Mouse (Mus musculus): ENCODE data around the gene Ovol1. TPM values are rescaled to one million over a fixed set of nuclear protein-coding genes. Genes with fewer than 3 reads are reported as not detected.
A peak's percentile ranks its signal among the peaks of the same experiment; 100 is the strongest.

The Ovol1 gene
- polyA plus RNA-seq, 1 experiment, result not detected

DNA sequence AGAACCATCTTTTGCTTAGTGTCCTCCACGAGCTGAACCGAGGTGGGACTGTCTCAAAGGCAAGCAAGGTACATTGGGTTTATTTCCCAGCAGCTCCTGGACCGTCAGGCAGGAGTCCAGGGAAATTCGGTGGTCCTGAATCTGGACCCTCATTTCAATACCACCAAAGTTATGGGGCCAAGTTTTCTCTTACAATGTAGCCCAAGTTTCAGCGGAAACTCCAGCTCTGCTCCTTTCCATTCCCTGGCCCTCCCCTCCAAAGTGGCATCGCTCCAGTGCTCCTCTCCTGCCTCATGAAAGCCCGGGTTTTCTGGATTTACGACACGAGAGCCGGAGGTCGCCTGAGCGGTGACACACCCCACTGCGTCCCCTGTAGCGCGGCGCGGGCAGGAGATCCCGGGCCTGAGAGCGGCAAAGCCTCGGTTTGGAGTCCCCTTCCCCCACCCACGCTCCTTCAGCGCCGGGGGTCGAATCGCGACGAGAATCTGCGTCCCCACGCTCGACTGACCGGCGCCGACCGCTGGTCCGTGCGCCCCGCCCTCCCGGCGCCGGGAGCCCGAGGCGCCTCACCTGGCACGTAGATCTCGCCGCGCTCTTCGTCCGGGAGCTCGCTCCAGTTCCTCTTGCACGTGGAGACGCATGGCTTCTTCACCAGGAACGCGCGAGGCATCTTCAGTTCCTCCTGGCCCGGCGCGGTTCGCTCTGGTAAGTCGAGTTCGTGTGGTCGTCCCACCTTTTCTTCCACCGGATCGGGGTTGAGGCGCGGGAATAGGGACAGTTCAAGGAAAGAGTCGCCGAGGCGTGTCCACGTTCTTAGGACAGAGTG is 602 bp downstream of the Ovol1 start:
- Histone ChIP-seq H3K4me1 (peaks cover 56% of the 10 kb centered on the region), H3K4me3 (replicated peaks) (peak overlapping the region; percentile 86), H3K27me3 (replicated peaks) (peaks cover 99% of the 10 kb centered on the region), H3K36me3 (replicated peaks; ENCODE audit: low read length) (no peaks in the 10 kb centered on the region), H3K9me3 (no peaks in the 10 kb centered on the region)
- no peak for TF ChIP-seq GATA1 (IDR thresholded peaks at IDR 0.05; ENCODE audit: borderline replicate concordance, low read length)
- no peak for TF ChIP-seq FLI1 (IDR thresholded peaks at IDR 0.05; ENCODE audit: low read length)

DNA sequence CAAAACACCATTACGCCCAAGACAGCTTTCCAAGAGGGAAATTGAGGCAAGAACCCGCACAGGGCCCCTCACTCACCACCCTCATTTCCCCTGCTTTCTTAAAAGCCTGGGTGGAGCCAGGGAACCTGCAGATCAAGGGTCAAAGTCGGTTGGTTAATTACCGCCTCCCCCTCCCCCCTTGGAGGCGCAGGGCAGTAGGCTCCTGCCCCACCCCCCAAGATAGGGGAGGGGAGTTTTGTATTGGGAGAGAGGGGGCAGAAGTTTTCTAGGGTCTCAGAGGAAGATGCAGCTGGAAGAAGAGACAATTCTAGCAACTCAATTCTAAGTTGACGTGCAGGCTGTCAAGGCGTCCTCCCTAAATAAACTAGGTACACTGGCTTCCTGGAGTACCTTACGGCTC is 1.2 kb downstream of the Ovol1 start:
- Histone ChIP-seq H3K4me3 (replicated peaks) (no peak overlapping the region), H3K4me1 (peaks cover 52% of the 10 kb centered on the region), H3K9me3 (no peaks in the 10 kb centered on the region), H3K36me3 (replicated peaks; ENCODE audit: low read length) (no peaks in the 10 kb centered on the region), H3K27me3 (replicated peaks) (peaks cover 95% of the 10 kb centered on the region)
- TF ChIP-seq GATA1 (IDR thresholded peaks at IDR 0.05; ENCODE audit: borderline replicate concordance, low read length) (no peak), FLI1 (IDR thresholded peaks at IDR 0.05; ENCODE audit: low read length) (no peak)

DNA sequence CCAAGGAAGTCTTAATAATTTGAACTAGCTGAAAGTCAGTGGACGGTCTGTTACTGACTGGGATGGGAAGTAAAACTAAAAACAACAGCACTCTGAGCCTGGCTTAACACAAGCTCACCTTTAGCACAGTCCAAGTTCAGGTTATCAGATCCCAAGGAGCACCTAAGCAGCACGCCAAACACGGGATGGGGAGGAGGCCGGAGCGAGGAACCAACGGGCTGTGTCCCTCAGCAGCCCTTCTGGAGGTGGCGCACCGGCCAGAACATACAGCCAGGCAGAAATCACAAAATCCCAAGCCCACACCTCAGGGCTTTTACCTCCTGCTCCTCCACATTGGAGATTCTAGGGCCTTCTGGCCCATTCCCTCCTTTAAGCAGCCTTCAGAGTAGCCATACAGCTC is 1.7 kb downstream of the Ovol1 start:
- H3K36me3 ChIP-seq (replicated peaks; ENCODE audit: low read length), result no peaks in the 10 kb centered on the region
- no peak for TF ChIP-seq GATA1 (IDR thresholded peaks at IDR 0.05; ENCODE audit: borderline replicate concordance, low read length)
- TF ChIP-seq FLI1 (IDR thresholded peaks at IDR 0.05; ENCODE audit: low read length), result no peak
- H3K4me3 ChIP-seq (replicated peaks), result no peak overlapping the region
- H3K4me1 ChIP-seq, result peaks cover 50% of the 10 kb centered on the region
- H3K9me3 ChIP-seq, result no peaks in the 10 kb centered on the region
- H3K27me3 ChIP-seq (replicated peaks), result peaks cover 95% of the 10 kb centered on the region

DNA sequence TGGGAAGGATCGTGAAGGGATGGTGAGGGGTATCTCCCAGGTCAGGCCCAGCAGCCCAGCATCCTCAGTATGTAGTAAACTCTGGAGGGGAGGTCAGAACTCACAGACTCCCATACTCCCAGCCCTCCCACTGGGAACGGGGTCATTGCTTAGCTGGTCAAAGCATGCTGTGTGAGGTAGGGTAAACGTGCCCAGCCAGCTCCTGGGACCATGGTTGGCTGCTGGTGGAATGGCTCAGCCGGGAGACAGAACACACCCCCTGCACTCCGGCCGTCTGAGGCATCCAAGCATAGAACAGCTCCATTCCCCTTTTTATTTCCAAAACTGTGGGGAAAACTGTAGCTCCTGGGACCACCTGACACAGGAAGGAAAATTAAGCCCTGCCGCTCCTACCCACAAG is 2.3 kb downstream of the Ovol1 start:
- TF ChIP-seq GATA1 (IDR thresholded peaks at IDR 0.05; ENCODE audit: borderline replicate concordance, low read length) (no peak), FLI1 (IDR thresholded peaks at IDR 0.05; ENCODE audit: low read length) (no peak)
- no peaks in the 10 kb centered on the region for H3K9me3 ChIP-seq
- no peaks in the 10 kb centered on the region for H3K36me3 ChIP-seq (replicated peaks; ENCODE audit: low read length)
- H3K4me1 ChIP-seq, result peaks cover 50% of the 10 kb centered on the region
- H3K4me3 ChIP-seq (replicated peaks), result no peak overlapping the region
- H3K27me3 ChIP-seq (replicated peaks), result peaks cover 95% of the 10 kb centered on the region

DNA sequence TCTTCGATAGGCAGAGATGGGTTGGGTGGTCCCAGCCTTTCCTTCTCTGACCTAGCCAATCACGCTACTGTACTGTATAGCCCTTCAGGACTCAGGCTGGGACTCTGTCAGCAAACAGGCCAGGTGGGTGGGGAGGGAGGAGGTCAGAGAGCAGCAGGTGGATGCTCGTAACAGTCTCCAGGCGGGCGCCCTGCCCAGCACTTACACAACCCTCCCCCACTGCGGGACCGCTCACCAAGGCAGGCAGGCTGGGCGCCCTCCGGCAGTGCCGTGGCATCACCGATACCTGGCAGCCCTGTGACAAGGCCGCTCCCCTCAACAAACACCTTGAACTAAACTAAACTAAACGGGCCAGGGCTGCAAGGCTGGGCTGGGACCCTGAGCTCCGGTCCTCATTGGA is 6.2 kb downstream of the Ovol1 start:
- TF ChIP-seq GATA1 (IDR thresholded peaks at IDR 0.05; ENCODE audit: borderline replicate concordance, low read length) (no peak), FLI1 (IDR thresholded peaks at IDR 0.05; ENCODE audit: low read length) (no peak)
- Histone ChIP-seq H3K27me3 (replicated peaks) (peaks cover 81% of the 10 kb centered on the region), H3K36me3 (replicated peaks; ENCODE audit: low read length) (peaks cover 19% of the 10 kb centered on the region), H3K9me3 (no peaks in the 10 kb centered on the region), H3K4me3 (replicated peaks) (no peak overlapping the region), H3K4me1 (peaks cover 29% of the 10 kb centered on the region; the same call in 1 of the 2 replicates)

DNA sequence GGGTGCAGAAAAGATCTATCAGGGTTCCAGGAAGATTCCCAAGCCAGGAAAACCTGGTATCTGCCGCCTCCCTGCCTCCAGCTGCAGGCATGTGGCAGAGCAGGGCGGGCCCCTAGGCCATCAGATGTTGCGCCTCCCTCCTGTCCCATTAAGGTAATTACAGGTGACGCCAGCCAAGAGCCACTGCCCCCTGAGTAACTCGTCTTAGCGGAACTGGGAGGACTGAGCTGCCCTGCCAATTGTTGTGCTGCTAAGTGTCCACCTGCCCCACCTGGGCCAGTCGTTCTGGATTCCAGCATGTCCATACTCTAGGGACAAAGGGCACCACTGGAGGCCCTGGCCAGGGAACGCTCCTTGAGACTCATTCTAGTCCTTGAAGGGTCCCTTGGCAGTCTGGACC is 6.6 kb downstream of the Ovol1 start:
- Histone ChIP-seq H3K27me3 (replicated peaks) (peaks cover 80% of the 10 kb centered on the region), H3K9me3 (no peaks in the 10 kb centered on the region), H3K36me3 (replicated peaks; ENCODE audit: low read length) (peaks cover 19% of the 10 kb centered on the region), H3K4me3 (replicated peaks) (no peak overlapping the region), H3K4me1 (peaks cover 29% of the 10 kb centered on the region; the same call in 1 of the 2 replicates)
- TF ChIP-seq FLI1 (IDR thresholded peaks at IDR 0.05; ENCODE audit: low read length), result no peak

DNA sequence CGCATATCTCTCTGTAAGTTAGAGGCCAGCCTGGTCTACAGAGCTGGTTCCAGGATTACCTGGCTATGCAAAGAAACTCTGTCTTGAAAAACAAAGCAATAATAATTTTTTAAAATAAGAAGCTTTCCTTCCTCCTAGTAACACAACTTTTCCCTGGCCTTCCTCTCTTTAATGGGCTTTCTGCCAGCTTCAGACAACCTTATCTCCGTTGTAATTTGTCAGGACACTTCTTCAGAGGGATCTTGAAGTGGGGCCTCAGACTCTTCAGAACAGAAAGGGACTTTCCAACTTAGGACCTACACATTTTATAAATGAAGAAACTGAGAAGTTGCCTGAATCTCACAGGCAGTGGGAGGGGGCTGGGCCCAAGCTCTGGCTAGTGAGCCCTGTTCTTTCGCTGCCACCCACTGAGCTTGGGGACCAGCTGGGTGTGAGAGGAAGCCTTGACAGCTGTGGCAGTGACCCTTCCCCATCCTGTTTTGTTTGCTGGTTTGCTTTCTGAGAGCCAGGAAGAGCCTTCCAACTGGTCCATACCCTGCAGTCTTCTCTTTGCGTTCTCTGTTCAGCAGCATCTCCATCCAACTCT is 12.9 kb downstream of the Ovol1 start:
- Histone ChIP-seq H3K27me3 (replicated peaks) (peaks cover 53% of the 10 kb centered on the region), H3K4me1 (peaks cover 7% of the 10 kb centered on the region), H3K36me3 (replicated peaks; ENCODE audit: low read length) (peaks cover 19% of the 10 kb centered on the region), H3K4me3 (replicated peaks) (no peak overlapping the region), H3K9me3 (no peaks in the 10 kb centered on the region)
- TF ChIP-seq FLI1 (IDR thresholded peaks at IDR 0.05; ENCODE audit: low read length), result no peak

DNA sequence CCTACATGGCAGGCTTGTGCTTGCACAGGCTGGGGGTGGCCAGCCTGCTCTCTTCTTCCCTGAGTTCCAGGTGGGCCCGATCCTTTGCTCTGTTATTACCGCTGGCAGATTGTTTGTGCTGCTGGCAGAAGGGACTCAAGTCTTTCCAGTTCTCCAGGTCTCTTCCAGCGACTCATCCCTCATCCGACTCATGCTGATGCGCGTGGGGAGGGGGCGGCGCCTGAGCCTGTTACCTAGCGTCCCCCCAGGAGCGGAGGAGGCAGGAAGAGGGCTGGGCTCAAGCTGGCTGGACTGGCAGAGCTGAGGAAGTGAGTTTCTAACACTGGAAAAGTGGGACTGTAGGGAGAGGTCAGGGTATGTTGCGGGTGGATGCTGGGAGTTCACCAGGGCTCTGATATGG is 16.4 kb downstream of the Ovol1 start:
- Histone ChIP-seq H3K9me3 (no peaks in the 10 kb centered on the region), H3K4me1 (peaks cover 7% of the 10 kb centered on the region), H3K36me3 (replicated peaks; ENCODE audit: low read length) (no peaks in the 10 kb centered on the region), H3K4me3 (replicated peaks) (no peak overlapping the region), H3K27me3 (replicated peaks) (peaks cover 55% of the 10 kb centered on the region)
- TF ChIP-seq GATA1 (IDR thresholded peaks at IDR 0.05; ENCODE audit: borderline replicate concordance, low read length) (no peak), FLI1 (IDR thresholded peaks at IDR 0.05; ENCODE audit: low read length) (no peak)

DNA sequence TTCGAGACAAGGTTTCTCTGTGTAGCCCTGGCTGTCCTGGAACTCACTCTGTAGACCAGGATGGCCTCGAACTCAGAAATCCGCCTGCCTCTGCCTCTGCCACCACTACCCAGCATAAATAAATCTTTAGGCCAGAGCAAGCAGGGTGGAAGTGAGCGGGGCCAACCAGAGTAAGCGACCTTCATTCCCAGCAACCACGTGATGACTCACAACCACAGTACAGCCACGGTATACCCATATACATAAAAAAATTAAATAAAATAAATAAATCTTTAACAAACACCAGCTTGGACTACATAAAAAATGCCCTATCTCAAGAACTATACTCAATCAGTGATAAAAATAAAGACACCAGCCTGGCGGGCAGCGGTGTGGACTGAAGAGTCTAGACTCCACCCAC is 17.1 kb downstream of the Ovol1 start:
- H3K4me3 ChIP-seq (replicated peaks), result no peak overlapping the region
- no peak for TF ChIP-seq GATA1 (IDR thresholded peaks at IDR 0.05; ENCODE audit: borderline replicate concordance, low read length)
- no peak for TF ChIP-seq FLI1 (IDR thresholded peaks at IDR 0.05; ENCODE audit: low read length)
- peaks cover 55% of the 10 kb centered on the region for H3K27me3 ChIP-seq (replicated peaks)
- H3K36me3 ChIP-seq (replicated peaks; ENCODE audit: low read length), result no peaks in the 10 kb centered on the region
- no peaks in the 10 kb centered on the region for H3K9me3 ChIP-seq
- H3K4me1 ChIP-seq, result peaks cover 7% of the 10 kb centered on the region

DNA sequence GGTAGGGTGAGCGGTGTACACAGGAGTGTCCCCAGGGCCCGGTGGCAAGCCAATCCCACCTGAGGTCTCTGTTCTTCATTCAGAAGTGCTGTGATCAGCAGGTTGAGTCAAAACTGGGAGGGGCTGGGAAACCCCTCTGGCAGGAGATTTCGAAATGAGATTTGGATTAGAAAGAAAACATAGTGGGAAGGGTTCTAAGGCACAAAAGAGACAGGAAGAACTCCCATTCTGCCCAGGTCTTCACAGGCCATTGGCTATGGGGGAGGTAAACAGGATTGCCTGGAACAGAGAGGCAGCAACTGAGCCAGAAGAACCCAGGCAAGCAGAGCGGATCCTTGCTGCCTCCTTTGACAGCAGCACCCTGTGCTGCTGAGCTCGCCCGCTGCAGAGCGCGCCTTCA is 21.7 kb downstream of the Ovol1 start:
- H3K36me3 ChIP-seq (replicated peaks; ENCODE audit: low read length), result peaks cover 6% of the 10 kb centered on the region
- peaks cover 42% of the 10 kb centered on the region for H3K27me3 ChIP-seq (replicated peaks)
- peaks cover 11% of the 10 kb centered on the region for H3K4me1 ChIP-seq
- peaks cover 2% of the 10 kb centered on the region; the same call in 1 of the 2 replicates for H3K9me3 ChIP-seq
- TF ChIP-seq GATA1 (IDR thresholded peaks at IDR 0.05; ENCODE audit: borderline replicate concordance, low read length), result no peak
- TF ChIP-seq FLI1 (IDR thresholded peaks at IDR 0.05; ENCODE audit: low read length), result no peak
- no peak overlapping the region for H3K4me3 ChIP-seq (replicated peaks)
